Mouse (Mus musculus) common myeloid progenitor, adult 5-6 weeks (primary cell): ENCODE data around the gene Tle6. TPM values are rescaled to one million over a fixed set of nuclear protein-coding genes. Genes with fewer than 3 reads are reported as not detected.
A peak's percentile ranks its signal among the peaks of the same experiment; 100 is the strongest.

Experiments
- ATAC-seq: replicated peaks from 2 replicates; pipeline ENCODE4 v1.8.0; 2016; ENCODE audit warnings: low read depth, mild to moderate bottlenecking, moderate TSS enrichment, inconsistent platforms; ENCODE audit not compliant: poor library complexity, severe bottlenecking
- total RNA-seq: library from RNA; stranded (forward); fragments of 200-1000, 187-1606 nt; gene quantifications from 2 replicates; pipeline ENCODE4 v1.2.3, GENCODE M21; 2017

Tle6 gene
- total RNA-seq, 1 experiment from 2014 or later: 26.1 TPM

DNA sequence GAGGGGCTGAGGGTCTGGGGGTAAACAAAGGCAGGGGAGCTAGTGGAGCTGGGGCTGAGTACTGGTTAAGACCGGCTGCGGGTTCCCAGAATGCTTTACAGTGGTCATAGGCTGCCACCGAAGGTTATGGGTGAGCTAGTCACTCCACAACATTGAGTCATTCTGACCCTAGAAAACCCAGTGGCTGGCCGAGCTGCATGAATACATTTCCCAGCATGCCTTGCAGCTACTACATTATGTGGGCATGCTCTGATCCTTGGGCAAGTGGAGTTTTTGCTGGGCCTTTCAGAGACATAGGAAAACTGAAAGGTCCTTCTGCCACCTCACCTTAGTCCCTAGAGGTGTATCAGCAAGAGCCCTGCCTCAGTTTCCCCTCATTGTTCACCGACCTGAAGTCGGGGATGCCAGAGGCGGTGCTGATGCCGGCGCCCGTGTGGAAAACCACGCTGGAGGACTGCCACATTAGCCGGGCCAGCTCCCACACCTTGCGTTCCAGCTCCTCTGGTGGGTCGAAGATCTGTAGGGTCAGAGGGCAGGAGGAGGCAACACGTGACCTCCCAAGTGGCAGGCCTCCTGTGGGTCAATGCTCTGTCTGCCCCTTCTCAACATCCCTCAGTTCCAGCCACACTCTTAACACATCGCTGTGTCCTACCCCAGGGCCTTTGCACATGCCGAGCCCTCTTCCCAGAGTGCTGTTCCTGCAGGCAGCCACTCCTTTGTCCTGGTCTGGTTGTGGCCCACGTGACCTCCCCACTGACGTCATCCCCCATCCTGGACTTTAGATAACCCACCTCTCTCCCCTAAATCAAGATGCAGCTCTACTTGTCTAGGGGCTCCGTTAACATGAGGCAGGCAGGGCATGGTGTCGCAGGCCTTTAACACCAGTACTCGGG, 25.5 kb upstream of the Tle6 start:
- no peak for ATAC-seq

DNA sequence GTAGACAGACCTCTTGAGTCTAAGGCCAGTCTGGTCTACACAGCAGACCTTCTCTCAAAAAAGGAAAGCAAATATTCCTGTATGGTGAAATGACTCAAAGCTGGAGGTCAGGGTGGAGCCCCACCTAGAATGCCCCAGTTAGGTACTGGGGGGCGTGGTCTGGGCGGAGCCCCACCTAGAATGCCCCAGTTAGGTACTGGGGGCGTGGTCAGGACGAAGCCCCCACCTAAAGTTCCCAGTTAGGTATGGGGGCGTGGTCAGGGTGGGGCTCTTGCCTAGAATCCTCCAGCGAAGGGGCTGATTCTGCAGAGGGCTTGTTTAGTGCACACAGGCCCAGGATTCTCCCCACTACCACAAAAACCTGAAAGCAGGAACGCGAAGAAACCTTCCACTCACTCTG, 22.6 kb upstream of the Tle6 start:
- ATAC-seq: no peak

DNA sequence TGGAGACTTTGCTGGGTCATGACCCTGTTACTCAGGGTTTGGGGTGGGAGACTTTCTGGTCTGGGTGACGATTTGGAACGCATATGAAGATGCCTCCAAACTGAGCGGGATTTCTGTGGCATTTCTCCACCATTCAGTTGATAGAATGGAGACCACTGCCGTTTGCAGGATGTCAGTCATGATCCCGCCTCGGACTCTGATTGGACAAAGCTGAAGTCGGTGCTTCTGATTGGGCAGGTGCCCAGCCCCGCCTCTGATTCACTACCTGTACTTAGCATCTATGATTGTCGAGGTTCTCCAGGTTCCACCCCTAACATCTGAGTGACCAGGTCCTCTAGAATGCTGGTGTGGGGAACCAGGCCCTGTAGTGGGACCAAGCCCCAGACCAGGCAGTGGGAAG, 19.9 kb upstream of the Tle6 start:
- ATAC-seq: no peak

DNA sequence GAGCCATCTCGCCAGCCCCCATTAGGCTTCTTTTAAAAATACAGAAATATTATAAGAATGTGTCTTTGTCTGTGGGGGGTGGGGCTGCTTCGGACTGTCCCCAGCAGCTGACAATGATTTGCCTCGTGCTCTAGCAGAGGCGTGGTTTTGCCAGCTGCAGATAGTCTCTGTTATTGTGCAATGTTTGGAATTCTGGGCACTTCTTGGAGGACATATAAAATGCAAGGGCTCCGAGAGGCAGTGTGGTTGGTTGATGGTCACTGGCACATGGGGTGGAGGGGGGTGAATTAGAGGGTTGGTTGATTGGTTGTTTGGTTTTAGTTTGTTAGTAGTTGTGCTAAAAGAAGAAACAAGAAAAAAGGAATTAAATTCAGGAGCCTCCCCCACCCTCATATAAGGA, 19.1 kb upstream of the Tle6 start:
- no peak for ATAC-seq

DNA sequence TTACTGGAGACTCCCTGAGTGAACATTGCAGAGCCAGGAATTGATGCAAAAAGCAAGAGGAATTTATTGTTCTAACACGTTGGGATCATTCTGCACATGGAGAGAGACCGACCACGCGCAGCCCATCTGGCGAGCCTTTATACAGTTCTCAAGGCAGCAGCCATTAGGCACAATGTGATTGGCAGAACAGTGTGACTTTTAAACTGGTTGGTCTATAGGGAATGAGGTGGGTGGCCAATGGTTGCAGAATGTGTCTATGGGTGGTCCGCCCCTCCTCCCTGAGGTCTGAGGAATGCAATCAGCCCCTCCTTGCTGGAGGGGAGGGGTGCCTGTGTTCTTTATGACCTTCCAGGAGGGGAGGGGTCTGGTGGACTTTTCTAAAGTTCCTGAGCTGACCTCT, 14.6 kb upstream of the Tle6 start:
- ATAC-seq: no peak

DNA sequence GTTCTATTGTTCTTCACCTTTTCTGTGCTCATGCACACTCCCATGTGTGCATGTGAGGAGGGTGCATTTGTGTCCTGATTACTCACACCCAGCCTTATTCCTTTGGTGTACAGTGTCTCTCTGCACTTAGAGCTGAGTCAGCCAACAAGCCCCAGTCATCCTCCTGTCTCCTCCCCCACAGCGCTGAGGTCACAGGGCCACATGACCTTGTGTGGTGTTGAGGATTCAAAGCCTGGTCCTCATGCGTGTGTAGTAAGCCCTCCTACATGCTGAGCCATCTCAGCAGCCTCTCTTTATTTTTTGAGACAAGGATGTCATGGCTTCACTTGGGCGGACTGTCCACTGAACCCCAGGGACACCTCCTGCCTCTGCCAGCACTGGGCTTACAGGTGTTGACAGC, 11.9 kb upstream of the Tle6 start:
- ATAC-seq: no peak

DNA sequence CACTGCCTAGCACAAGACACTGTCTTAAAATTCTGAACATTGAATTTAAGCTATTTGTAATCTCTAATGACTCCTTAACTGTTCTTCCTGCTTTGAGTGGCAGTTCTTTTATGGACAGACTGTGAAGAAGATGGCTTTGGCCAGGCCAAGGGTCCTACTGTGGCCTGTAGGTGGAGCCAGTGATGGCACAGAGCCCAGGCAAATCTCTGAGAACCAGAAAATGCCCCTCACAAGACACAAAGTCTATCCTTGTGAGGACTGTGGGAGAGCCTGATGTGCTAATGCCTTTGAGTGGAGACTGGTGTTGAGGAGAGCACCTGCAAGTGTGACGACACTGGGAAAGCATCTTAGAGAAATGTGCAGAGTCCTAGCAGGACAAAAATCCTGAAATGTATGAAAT, 7.4 kb upstream of the Tle6 start:
- no peak for ATAC-seq

DNA sequence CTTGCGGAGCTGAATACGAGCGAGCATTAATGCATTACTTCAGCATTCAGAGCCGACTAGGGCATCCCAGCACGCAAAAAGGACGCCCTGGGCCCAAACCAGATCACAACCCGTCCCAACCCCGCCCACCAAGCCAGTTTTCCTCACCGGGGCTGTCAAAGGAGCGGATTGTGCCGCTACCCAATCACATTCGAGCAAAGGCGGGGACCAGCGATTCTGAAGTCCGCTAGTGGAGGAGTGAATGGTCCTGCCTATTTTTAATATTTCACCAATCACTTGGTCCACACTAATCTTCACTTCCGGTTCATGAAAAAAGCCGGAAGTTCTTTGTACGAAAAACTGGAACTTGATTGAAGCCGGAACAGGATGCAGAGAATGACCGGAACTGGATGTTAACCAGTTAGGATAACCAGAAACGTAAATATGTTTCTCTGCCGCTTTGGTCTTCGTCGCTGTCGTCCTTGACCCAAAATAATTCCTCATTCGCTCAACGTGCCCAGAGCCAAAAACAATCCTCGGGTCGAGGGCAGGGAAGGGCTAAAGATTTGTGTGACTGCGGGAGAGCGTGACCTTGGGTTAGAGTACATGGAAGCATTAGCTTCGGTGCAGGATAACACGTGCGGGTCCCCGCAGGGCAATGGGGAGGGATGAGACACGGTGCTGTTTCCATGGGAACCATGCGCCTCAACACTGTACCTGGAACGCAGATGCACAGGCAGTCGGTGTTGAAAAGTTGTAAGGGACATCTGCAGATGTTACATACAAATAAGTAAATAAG, 5.3 kb upstream of the Tle6 start, which contains the start of gene BC025920:
TSS of gene BC025920 (plus strand) at position 297 of the 778 bp plus-strand sequence.
- peak; percentile 81 for ATAC-seq

DNA sequence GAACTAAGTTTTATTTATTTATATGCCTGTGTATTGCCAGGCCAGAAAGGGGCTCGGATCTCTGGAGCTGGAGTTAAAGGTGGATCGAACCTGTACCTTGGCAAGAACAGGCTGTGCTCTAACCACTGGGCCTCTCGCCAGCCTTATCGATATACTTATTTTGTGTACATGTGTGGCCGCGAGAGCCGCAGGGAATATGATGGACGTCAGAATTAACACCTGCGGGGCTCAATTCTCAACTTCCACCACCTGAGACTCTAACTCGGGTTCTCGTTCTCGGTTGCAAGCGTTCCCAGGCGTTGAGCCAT, 4.7 kb upstream of the Tle6 start:
- no peak for ATAC-seq

DNA sequence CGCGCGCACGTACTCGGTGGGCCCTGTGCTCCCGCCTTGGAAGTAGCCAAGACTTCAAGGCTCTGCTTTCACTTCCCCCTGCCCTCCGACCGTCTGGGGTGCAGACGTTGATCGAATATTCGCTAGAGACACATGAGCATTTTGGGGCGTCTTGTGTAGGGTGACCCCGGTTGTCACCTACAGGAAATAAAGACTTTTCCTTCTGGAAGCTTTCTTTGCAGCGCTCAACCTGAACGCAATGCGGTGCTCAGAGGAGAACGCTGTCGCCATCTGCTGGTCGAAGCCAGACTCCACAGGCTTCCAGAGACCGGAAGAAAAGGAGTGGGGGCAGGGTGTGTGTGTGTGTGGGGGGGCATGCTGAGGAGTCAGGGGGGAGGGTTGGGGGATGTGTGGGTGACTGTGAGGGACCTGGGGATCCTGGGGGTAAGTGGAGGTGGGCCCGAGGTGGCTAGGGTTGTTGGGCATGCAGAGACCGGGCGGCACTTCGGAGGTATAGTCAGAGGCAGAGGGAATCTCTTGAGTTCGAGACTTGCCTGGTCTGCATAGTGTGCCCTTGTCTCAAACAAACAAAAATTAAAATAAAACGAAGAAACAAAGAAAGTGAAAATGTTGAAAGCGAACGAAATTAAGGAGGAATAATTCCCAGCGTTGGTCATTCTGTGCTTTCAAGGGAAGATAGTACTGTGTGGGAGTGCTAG, 4.2 kb upstream of the Tle6 start:
- peak; percentile 24 for ATAC-seq

DNA sequence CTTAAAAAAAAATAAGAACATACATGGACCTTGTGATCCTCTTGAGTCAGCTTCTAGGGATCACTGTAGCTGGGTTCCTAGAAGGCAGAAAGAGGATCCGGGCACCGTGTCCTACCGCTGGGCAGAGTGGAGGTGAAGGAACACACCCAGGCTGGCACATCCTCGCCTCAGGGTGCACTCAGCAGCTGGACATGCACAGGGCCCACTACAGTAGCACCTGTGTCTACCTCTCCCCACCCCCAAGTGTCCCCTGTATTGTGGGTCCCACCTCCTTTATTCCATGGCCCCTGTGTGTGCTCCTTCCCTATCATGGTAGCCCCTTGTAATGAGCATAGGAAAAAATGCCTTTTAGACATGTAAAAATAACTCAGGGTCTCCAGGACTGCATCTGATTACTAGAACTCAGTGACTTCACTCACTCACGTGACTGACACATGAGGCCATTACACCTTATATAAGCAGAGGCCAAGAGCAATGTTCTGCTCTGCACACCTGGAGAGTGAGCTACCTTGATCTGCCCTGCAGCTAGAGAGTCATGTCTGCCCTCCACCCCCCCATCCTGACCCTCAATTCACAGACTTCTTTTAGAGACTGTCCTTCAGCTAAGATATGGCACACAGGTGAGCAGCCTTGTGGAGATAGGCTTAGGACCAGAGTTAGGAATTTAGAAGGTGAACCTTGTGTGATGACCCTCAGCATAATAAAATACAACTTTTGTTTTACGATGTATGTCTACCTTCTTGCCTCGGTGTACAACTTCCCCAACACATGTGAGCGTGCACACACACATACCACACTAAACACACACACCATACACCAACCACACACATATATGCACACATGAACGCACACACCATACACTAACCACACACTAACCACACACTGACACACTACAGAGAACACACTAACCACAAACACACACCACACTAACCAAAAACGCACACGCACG, 3.4 kb upstream of the Tle6 start:
- no peak for ATAC-seq

DNA sequence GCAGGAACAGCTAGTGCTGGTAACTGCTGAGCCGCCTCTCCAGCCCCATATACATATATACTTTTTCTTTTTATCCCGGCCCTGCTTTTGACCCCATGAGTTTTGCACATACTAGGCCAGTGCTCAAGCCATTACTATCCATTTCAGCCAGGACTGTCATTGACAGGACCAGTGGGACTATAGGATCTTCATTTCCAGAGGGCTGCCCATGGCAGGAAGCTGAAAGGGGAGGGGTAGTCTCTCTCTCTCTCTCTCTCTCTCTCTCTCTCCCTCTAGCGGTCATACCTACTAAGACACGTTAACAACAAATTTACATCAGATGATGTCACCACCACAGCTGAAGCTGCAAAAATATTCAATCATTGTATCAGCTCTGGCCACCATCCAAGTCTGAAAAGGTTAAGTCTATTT, 1.9 kb upstream of the Tle6 start:
- ATAC-seq: peak; percentile 9; the same call in 1 of the 2 replicates

DNA sequence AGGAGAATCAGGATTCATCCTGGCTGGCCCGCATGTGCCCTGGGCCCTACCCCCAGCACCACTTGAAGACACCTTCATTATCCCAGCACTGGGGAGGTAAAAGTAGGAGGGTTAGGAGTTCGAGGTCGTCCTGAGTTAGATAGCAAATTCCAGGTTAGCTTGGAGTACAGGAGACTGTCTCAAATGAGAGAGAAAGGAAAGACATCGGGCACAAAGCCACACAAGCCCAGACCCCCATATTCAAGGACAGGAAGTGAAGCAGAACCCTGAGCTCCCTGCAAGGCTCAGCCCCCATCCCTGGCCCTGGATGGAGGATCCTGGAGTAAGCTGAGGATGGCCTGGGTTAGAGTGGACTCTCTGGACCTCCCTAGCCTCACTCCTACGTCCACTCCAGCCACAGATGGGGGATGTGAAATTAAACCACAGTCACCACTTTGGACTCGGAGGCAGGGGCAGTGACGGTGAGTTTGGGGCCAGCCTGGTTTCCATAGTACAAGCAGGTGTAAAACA, 578 bp upstream of the Tle6 start:
- no peak for ATAC-seq

DNA sequence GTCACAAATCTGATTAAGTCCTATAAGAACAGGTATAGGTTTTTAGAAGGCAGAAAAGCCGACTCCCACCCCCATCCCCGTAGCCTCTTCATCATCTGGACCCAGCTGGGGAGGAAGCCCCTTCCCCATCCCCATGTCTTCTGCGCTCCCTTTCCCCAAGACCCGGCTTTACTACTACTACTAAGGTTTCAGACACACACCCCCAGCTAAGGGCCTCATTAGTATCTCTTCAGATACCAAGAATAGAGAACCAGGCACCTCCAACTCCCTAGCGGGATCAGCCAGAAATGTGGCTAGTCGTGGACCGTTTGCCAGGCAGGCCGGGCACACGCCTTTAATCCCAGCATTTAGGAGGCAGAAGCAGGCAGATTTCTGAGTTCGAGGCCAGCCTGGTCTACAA, 777 bp downstream of the Tle6 start:
- no peak for ATAC-seq

DNA sequence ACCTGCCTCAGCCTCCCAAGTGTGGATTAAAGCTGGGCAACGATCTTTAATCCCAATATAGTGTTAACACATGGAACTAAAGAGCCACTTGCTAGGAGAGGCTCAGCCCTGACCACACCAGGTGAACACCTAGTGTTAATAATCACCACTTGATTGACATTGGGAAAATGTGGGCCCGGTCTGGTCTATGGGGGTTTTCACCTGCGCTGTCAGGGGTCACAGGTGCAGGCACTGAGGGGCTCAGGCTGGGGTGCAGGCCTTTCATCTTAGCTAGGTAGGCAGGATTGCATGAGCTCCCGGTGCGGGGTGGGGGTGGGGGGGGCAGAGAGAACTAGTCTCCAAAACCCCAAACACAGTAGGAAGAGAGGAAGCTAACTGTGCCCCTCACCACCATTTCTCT, 1.2 kb downstream of the Tle6 start:
- no peak for ATAC-seq

DNA sequence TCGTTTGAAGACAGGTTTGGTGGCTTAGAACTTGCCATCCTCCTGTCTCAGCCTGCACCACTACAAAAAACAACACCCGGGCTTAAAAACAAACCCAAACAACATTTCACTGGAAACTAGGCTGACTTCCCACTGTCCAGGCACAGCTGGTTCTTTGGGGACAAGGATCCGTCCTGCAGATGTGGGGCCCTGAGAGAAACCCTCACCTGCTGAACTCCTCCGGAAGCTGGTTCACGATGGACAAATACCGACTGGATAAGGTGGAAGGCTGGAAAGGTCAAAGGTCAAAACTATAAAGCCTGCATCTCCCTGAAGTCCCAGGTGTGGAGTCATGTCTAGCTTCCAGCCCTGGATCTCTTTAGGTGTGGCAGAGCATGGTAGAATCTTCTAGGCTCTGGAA, 2.0 kb downstream of the Tle6 start:
- no peak for ATAC-seq

DNA sequence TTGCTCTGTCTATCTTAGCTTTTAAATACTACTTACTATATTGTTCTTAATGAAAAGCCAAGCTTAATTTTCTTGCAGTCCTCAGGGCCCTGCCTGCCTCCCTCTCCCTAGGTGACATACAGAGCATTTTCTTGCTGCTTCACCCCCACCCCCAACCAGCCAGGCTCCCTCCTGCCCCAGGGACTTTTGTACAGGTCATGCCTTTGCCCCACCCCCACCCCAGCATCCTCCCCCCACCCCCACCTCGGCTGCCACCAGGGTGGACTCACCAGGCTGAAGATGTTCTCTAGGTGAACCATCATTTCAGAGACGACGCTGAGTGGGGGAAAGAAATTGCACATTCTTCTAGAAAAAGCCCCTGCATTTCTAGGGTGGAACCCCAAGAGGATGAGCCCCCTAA, 2.5 kb downstream of the Tle6 start:
- no peak for ATAC-seq

DNA sequence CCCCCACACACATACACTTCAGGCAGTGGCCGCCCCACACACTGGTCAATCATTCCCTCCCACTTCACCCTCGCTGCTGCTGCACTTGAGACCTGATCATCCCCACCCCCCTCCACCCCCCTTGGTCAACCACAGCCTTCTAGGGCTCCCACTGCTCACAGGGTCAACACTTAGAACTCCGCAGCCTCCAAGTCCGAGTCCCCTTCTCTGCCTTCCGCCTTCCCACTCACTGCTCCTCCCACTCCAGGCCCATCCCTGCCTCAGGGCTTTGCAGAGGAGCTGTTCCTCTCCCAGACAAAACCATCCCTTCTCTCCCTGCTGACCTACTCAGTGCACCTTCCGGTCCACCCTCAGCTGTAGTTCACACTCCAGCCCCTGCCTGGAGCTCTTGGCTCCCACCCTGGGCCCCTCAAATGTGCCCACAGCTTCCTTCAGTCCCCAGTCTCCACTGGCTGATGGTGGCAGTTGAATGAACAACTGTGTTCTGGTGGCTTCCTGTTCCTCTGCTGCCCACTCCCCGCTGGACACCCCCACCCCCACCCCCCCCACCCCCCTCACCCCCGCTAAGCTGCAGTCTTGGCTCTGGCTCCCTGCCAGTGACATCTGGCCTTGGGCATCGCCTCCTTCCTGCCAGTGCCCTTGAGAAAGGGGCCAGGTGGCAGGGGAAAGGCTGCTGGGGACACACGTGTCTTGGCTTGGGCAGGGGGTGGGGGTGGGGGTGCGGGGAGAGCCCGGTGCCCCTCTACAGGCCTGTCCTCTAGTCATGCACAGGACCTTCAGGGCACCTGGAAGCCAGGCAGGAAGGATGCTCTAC, 3.5 kb downstream of the Tle6 start:
- ATAC-seq: peak; percentile 51

DNA sequence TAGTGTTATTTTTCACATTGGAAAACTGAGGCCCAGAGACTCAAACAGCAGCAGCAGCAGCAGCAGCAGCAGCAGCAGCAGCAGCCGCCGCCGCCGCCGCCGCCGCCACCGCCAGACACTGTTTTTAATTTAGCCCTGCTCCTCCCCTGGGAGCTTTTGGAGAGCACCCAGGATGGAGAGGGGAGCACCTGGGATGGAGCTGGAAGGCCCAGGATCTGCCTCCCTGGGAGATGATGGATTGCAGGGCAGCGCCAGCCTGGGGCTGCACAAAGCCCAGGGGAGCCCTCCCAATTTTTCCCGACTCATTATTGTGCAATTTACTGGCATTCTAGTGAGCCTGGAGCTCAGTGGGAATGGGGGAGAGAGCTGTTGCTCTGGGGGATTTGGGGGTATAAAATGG, 4.3 kb downstream of the Tle6 start:
- no peak for ATAC-seq
